Mouse (Mus musculus) forebrain, embryonic 15.5 days (tissue): ENCODE data around the gene Mybpc3. TPM values are rescaled to one million over a fixed set of nuclear protein-coding genes. Genes with fewer than 3 reads are reported as not detected.
A peak's percentile ranks its signal among the peaks of the same experiment; 100 is the strongest.

Source experiments
- ATAC-seq: fragments of 200-750 bp; cut with Nextera tagmentation; replicated peaks from 2 replicates; pipeline ENCODE4 v1.8.0; 2017; ENCODE audit warnings: mild to moderate bottlenecking, moderate TSS enrichment, moderate library complexity
- H3K27ac ChIP-seq: fragments of 300-500 bp; sonication (generic); replicated peaks from 2 replicates; pipeline ENCODE4 v1.5.1; 2015; ENCODE audit warnings: mild to moderate bottlenecking, inconsistent platforms
- H3K27me3 ChIP-seq: fragments of 300-500 bp; sonication (generic); 2 replicates; pipeline ENCODE4 v1.6.1; 2015; ENCODE audit warnings: inconsistent platforms
- H3K36me3 ChIP-seq: fragments of 300-500 bp; sonication (generic); 2 replicates; pipeline ENCODE4 v1.6.1; 2015; ENCODE audit warnings: mild to moderate bottlenecking, inconsistent platforms
- H3K4me1 ChIP-seq: fragments of 300-500 bp; sonication (generic); 2 replicates; pipeline ENCODE4 v1.6.1; 2015; ENCODE audit warnings: inconsistent platforms
- H3K4me2 ChIP-seq: fragments of 300-500 bp; sonication (generic); replicated peaks from 2 replicates; pipeline ENCODE4 v1.6.1; 2015; ENCODE audit warnings: mild to moderate bottlenecking, inconsistent platforms
- H3K4me3 ChIP-seq: fragments of 300-500 bp; sonication (generic); 2 replicates; pipeline ENCODE4 v1.5.1; 2015; ENCODE audit warnings: mild to moderate bottlenecking, inconsistent platforms
- H3K9ac ChIP-seq: fragments of 300-500 bp; sonication (generic); replicated peaks from 2 replicates; pipeline ENCODE4 v1.6.1; 2015; ENCODE audit warnings: mild to moderate bottlenecking, inconsistent platforms
- H3K9me3 ChIP-seq: fragments of 300-500 bp; sonication (generic); 2 replicates; pipeline ENCODE4 v1.6.1; 2016; ENCODE audit warnings: inconsistent platforms
- WGBS: fragments of 180-500 bp; shearing (Covaris S2); methylation state at CpG from one replicate; pipeline ENCODE4 v1.1.7; 2015; ENCODE audit warnings: mixed read lengths; 5-methylcytosine and 5-hydroxymethylcytosine counted together
- polyA plus RNA-seq: library from polyadenylated mRNA; unstranded; fragments of >200 nt; fragmentation: Nextera tagmentation; extraction: Ambion mirVana; gene quantifications from 2 replicates; pipeline ENCODE4 v1.2.1, GENCODE M21; 2015

The Mybpc3 gene
- polyA plus RNA-seq, 1 experiment from 2014 or later: not detected

DNA sequence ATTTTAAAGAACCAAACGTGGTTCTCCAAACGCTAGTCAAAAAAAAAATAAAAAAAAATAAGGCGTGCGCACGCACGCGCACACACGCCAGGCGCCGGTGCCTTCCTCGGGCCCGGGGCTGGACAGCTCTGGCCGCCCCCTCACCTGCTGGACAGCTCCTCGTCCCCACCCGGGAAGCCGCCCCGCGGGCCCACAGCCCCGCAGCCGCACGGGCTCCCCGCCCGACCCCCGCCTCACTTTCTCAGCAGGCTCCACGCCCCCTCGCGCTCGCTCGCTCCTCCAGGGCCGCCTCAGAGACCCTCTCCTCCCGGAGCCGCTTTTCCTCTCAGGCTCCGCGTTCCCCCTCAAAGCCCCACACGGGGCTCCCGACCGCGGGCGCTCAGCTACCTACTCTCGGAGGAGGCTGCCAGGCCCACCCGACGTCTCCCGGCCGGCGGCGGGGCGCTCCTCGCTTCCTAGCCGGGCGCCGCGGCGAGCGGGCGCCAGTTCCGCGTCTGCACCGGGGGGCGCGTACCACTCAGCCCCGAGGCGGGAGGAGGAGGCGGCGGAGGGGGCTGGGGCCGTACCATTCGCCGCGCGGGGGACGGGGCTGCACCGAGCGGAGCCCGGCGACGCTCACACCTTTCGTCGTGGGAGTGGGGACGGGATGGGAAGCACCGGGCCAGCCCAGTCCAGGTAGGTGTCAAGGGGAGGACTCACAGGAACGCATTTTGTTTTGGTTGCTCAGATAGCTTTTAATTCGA is 64.6 kb downstream of the Mybpc3 start:
- ATAC-seq: peak; percentile 96
- peaks cover 28% of the 10 kb centered on the region for H3K4me1 ChIP-seq
- H3K4me3 ChIP-seq: peak overlapping the region; percentile 96
- under 1% methylated on average over 80 of the region's 81 CpGs for WGBS
- peaks cover 9% of the 10 kb centered on the region for H3K36me3 ChIP-seq
- peak overlapping the region; percentile 97 for H3K27ac ChIP-seq
- no peaks in the 10 kb centered on the region for H3K27me3 ChIP-seq
- H3K4me2 ChIP-seq: peak overlapping the region; percentile 77
- no peaks in the 10 kb centered on the region for H3K9me3 ChIP-seq
- peak overlapping the region; percentile 90 for H3K9ac ChIP-seq

- 0% methylated on average over 9 of the region's 9 CpGs for WGBS
- Histone ChIP-seq H3K27me3 (no peaks in the 10 kb centered on the region), H3K4me1 (peaks cover 28% of the 10 kb centered on the region), H3K36me3 (peaks cover 3% of the 10 kb centered on the region), H3K27ac (peak overlapping the region; percentile 97), H3K4me2 (peak overlapping the region; percentile 77), H3K4me3 (peak overlapping the region; percentile 96), H3K9ac (peak overlapping the region; percentile 90), H3K9me3 (no peaks in the 10 kb centered on the region)
- peak; percentile 97 for ATAC-seq
Observed at GRCm38 (mm10) chr2:91183148-91183513, 65.2 kb downstream of the Mybpc3 start.

DNA sequence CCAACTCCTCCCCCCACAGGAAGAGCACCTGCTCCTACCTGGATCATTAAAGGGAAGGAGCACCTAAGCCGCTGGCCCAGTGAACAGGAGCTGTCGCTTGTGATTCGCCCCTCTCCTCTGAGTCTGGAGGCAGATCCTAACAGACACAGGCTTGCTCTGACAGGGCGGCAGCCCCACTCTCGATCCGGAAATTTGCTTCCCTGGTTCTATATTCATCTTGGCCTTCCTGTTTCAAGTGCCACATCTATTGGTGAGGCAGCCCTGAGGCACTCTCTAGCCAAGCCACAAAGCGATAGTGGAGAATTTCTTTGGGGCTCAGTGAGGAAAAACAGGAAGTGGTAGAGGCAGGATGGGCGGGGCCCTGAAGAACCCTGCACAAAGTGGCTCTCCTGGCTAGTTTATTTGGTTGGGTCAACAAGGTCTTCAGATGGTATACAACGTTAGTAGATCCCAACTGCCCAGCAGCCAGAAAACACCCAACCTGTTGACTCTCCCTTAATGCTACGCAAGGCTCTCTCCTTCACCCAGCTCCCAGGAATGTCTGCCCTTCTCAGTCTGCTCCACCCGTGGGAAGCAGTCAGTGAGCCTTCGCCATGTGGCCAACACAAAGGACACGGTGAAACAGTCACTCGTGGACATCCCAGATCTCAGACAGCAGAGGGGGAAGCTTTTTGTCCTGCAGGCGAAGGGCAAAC is 65.9 kb downstream of the Mybpc3 start, which contains the start of gene Madd:
TSS of gene Madd (minus strand) at position 127 of the 695 bp plus-strand sequence.
- Histone ChIP-seq H3K4me3 (peak within 1 kb of the TSS; percentile 96), H3K9ac (peak within 1 kb of the TSS; percentile 90), H3K9me3 (no peaks in the 10 kb centered on the region), H3K36me3 (no peaks in the 10 kb centered on the region), H3K27me3 (no peaks in the 10 kb centered on the region), H3K4me2 (peak within 1 kb of the TSS; percentile 77), H3K27ac (peak within 1 kb of the TSS; percentile 97), H3K4me1 (peaks cover 28% of the 10 kb centered on the region)
- ATAC-seq: peak; percentile 2; the same call in 1 of the 2 replicates
- 70% methylated on average over 15 of the region's 15 CpGs for WGBS

Other genes with a start within 250 kb of the Mybpc3 start
- gene C1qtnf4, start 232.3 kb upstream of the Mybpc3 start, polyA plus RNA-seq: 68.5 and 70.6 TPM in 2 replicates
- gene Kbtbd4, start 213.4 kb upstream of the Mybpc3 start, polyA plus RNA-seq: 58.7 and 63.8 TPM in 2 replicates
- 213 and 219 TPM in 2 replicates for gene Ndufs3, start 213.3 kb upstream of the Mybpc3 start, polyA plus RNA-seq
- gene Celf1, start 177.8 kb upstream of the Mybpc3 start, polyA plus RNA-seq: 132 and 136 TPM in 2 replicates
- gene Rapsn, start 82.5 kb upstream of the Mybpc3 start, polyA plus RNA-seq: 0.63 and 0.74 TPM in 2 replicates
- 230 and 231 TPM in 2 replicates for gene Psmc3, start 64.1 kb upstream of the Mybpc3 start, polyA plus RNA-seq
- 23.7 and 27.8 TPM in 2 replicates for gene Slc39a13, start 47.7 kb upstream of the Mybpc3 start, polyA plus RNA-seq
- 2.4 and 3.0 TPM in 2 replicates for gene Spi1, start 35.8 kb upstream of the Mybpc3 start, polyA plus RNA-seq
- 48.5 and 49.8 TPM in 2 replicates for gene Madd, start 65.7 kb downstream of the Mybpc3 start, polyA plus RNA-seq
- gene Nr1h3, start 84.7 kb downstream of the Mybpc3 start, polyA plus RNA-seq: 2.0 and 2.8 TPM in 2 replicates
- gene Acp2, start 84.7 kb downstream of the Mybpc3 start, polyA plus RNA-seq: 36.1 and 36.9 TPM in 2 replicates
- gene Ddb2, start 118.8 kb downstream of the Mybpc3 start, polyA plus RNA-seq: 12.7 and 14.5 TPM in 2 replicates
- gene Pacsin3, start 137.8 kb downstream of the Mybpc3 start, polyA plus RNA-seq: 19.8 and 22.9 TPM in 2 replicates
- 78.0 and 79.0 TPM in 2 replicates for gene Arfgap2, start 146.8 kb downstream of the Mybpc3 start, polyA plus RNA-seq